Mouse (Mus musculus): ENCODE data around the gene Stk10. TPM values are rescaled to one million over a fixed set of nuclear protein-coding genes. Genes with fewer than 3 reads are reported as not detected.

Gene Stk10
- total RNA-seq, 2 experiments from 2014 or later: 2.0 to 2.5 TPM

DNA sequence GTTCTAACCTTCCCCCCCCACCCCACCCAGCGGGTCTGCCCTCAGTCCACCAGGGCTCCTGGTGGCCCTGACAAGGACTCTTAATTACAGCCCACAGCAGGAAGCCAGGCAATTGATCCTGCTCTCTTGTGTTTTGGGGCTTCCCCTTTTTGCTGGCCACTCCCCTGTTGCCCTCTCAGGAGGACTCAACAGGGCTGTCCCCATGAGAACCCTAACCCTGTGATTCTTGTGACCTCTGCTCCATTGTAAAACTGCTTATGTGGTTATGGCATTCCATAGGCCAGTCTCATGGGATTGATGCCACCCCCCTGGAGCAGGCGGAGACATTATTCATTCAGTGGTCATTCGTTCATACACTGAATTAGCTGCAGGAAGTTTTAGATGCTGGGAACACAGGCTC lies 30.6 kb downstream of the Stk10 start:
- intact Hi-C loops (cut with DNase I): no loop called here

DNA sequence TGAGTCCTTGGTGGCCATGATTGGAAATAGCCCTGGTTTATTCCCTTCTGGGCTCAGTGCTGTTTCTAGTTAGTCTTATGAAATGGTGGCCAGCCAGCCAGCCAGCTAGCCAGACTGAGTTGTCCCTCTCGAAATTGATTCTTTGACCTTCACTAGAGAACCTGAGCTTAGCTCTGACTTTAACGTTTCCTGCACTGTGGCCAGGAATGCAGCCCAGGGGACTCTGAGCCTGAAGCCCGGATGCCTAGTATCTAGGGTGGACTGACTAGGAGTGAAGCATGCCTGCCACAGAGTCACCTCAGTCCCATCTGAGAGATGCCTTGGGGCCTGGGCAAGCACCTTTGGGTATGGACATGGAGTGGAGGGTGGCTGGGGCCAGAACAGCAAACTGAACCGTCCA lies 31.5 kb downstream of the Stk10 start:
- DNase-seq: no peak
- intact Hi-C loops (cut with DNase I): no loop called here

More for the DNA sequence above, 30.6 kb downstream of the Stk10 start:
- no peak for DNase-seq

- DNase-seq: peak in 1 of 2 experiments; percentile 40
- intact Hi-C loops (cut with DNase I): no loop called here
Measured at GRCm38 (mm10) chr11:32565088-32565487, 32.0 kb downstream of the Stk10 start.

DNA sequence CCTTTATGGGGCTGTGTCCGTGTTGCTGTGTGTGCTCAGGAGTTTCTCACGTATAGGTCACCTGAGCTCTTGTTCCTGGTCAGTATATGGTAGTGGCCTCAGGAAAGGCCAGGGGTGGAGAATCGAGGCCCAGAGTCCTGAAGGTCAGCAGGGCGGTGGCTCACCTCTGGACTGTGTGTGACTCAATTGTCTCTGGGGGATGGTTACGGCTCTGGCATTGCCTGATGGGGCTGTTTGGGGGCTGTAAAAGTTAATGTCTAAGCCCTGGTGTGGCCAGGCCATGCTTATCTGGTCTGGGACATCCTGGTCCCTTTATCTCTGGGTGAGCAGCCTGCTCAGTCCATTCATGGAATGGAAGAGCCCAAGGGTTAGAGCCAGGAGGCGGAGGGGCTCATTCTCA lies 33.1 kb downstream of the Stk10 start:
- intact Hi-C loops (cut with DNase I): no loop called here
- no peak for DNase-seq

- intact Hi-C loops (cut with DNase I): no loop called here
Measured at GRCm38 (mm10) chr11:32567000-32567855, 34.1 kb downstream of the Stk10 start.

DNA sequence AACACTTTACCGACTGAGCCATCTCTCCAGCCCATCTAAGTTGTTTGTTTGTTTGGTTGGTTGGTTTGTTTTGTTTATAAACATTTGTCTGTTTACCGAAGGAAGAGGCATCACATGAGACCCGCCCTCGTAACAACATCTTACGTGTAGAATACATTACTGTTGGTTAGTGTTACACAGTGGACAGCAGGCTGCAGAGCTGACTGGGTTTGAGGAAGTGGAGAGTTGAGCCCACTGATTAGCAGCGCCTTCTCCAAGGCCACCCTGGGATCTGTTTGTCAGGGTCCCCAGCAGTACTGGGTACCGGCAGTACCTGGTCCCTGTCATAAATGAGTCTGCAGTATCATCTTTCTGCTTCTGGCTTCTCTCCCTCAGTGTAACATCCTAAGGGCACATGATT lies 35.0 kb downstream of the Stk10 start:
- no peak for DNase-seq
- intact Hi-C loops (cut with DNase I): no loop called here

More at GRCm38 (mm10) chr11:32567000-32567855, 34.1 kb downstream of the Stk10 start:
- DNase-seq: no peak

GRCm38 (mm10) chr11:32568637-32569293 lies 35.7 kb downstream of the Stk10 start:
- intact Hi-C loops (cut with DNase I): no loop called here
- DNase-seq: no peak

GRCm38 (mm10) chr11:32571103-32571502 lies 38.0 kb downstream of the Stk10 start:
- intact Hi-C loops (cut with DNase I): no loop called here
- no peak for DNase-seq

DNA sequence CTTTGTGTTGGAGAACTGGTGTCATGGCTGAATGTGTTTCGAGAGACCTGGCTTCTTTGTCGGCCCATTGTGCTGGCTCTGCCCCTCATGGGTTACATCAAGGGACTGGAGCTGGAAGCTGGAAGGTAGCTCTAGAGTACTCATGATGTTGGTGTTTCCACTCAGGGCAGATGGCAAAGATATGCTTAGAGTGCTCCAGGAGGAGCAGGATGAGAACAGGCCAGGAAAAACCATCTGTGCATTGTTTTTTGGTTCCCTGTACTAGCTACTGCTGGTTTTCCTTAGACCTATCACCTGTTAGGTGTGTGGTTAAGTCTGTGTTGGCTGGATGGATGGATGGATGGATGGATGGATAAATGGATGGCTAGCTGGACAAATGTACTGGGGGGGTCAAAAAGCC lies 40.6 kb downstream of the Stk10 start:
- intact Hi-C loops (cut with DNase I): no loop called here
- no peak for DNase-seq

GRCm38 (mm10) chr11:32575964-32576759 lies 43.1 kb downstream of the Stk10 start:
- intact Hi-C loops (cut with DNase I): no loop called here
- DNase-seq: no peak

- intact Hi-C loops (cut with DNase I): no loop called here
- no peak for DNase-seq
Measured at GRCm38 (mm10) chr11:32576760-32577050, 43.6 kb downstream of the Stk10 start.

- DNase-seq: no peak
- intact Hi-C loops (cut with DNase I): no loop called here
Measured at GRCm38 (mm10) chr11:32580305-32580947, 47.3 kb downstream of the Stk10 start.

DNA sequence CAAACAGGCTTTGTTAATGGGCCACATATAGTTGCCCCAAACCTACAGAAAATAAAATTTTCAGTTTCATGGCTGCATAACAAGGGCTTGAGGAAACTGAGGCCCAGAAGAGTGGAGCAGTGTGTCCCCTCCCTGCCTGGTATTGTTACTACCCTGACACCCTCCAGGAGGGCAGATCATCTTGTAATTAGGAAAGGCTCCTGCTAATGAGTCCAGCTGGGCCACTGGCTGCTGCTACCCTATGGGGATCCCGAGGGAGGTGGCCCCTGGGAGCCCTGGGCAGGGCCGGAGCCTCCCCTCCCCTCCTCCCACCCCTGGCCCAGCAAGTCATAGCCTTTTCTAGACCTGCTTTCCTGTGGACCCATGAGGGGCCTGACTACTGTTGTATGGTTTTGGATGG lies 47.9 kb downstream of the Stk10 start:
- DNase-seq: no peak
- intact Hi-C loops (cut with DNase I): no loop called here

DNA sequence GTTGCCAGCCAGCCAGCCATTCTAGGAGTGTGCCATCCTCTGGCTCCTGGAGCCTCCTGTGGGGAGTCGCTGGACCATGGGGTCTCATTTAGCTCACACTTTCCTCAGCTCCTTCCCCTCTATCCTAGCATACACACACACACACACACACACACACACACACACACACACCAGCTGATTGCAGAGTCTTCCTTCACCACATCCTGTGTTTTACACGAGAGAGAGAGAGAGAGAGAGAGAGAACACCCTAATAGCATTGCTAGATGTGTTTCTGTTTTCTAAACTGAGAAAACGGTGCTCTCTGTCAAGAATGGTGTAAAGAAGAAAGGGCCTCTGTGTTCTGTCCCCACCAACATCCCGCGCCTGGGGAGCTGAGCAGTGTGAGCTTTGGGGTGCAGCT lies 49.7 kb downstream of the Stk10 start:
- intact Hi-C loops (cut with DNase I): no loop called here
- no peak for DNase-seq

GRCm38 (mm10) chr11:32585996-32586395 lies 52.9 kb downstream of the Stk10 start:
- no peak for DNase-seq
- intact Hi-C loops (cut with DNase I): loop anchor here (5.0 kb wide), 2 partner anchors 54 to 244 kb away; partner anchors contain the start of genes Efcab9 and Stk10

GRCm38 (mm10) chr11:32587191-32588089 lies 54.3 kb downstream of the Stk10 start:
- no peak for DNase-seq
- intact Hi-C loops (cut with DNase I): loop anchor here (1.0 to 5.0 kb wide), 3 partner anchors 55 to 245 kb away; partner anchors contain the start of genes Efcab9 and Stk10

- DNase-seq: peak; percentile 62 to 68
- intact Hi-C loops (cut with DNase I): loop anchor here (1.0 to 5.0 kb wide), 3 partner anchors 56 to 246 kb away; partner anchors contain the start of genes Efcab9 and Stk10
Measured at GRCm38 (mm10) chr11:32588090-32588891, 55.2 kb downstream of the Stk10 start.

DNA sequence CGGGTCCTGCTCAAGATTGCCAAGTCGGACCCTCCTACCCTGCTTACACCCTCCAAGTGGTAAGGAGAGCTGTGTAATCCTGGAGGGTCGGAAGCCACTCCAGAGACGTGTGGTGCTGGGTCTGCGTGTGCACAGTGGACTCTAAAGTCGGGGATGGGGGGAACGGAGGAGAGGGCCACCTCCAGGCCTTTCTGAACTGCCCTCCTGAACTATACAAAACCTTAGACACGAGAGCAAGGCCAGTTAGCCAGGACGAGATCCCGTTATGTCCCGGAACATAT lies 55.7 kb downstream of the Stk10 start:
- intact Hi-C loops (cut with DNase I): loop anchor here (1.0 to 5.0 kb wide), 3 partner anchors 57 to 247 kb away; partner anchors contain the start of genes Efcab9 and Stk10

GRCm38 (mm10) chr11:32589201-32589600 lies 56.1 kb downstream of the Stk10 start:
- no peak for DNase-seq
- intact Hi-C loops (cut with DNase I): loop anchor here (5.0 kb wide), 2 partner anchors 57 to 247 kb away; partner anchors contain the start of genes Efcab9 and Stk10

More for the DNA sequence above, 55.7 kb downstream of the Stk10 start:
- no peak for DNase-seq
